Mouse (Mus musculus): ENCODE results near the gene Cxadr. TPM values are rescaled to one million over a fixed set of nuclear protein-coding genes. Genes with fewer than 3 reads are reported as not detected.
"Not testable (repeated sequence)": the region's sequence is repeated elsewhere in the genome, so short reads cannot be mapped to it uniquely, and the experiment has no call there.

The Cxadr gene
- total RNA-seq, 2 experiments from 2014 or later, result 0.96 to 12.4 TPM

DNA sequence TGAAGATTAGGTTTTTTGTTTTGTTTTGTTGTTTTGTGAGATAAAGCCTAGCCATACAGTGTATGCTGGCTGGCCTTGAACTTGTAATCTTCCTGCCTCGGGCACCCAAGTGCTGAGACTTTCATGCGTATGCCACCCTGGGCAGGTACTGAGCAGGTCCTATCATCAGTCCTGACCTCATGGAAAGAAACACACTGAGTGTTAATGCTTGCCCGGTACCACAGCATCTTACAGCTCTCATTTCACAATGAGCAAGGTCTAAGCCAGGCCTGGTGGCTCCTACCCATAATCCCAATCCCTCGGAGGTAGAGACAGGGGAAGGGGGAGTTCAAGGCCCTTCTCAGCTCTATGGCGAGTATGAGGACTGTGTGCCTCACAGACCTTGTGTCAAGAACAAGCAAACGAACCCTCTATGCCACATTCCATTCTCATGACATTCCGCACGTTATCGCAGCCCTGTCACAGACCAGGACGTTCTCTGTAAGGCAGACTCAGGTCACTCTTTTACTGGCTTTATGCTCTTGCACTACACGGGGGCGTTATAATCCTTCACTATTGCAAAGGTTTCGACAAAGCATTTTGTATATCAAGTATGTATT, 46.1 kb downstream of the Cxadr start:
- no peak for ATAC-seq (replicated peaks; ENCODE audit: low FRiP score, poor library complexity, severe bottlenecking)

DNA sequence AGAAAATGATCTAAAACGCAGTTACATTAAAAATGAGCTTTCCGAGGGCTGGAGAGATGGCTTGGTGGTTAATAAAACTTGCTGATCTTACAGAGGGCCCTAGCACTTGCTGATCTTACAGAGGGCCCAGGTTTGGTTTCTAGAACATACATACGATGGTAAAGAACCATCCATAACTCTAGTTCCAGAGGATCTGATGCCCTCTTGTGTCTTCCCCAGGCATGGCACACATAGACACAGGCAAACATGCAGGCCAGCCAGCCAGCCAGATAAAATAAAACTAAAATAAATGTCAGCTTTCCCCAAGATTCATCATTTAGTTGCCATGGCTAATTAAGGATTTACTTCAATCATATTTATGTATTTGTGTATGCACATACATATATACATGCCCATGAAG, 56.5 kb downstream of the Cxadr start:
- ATAC-seq (replicated peaks; ENCODE audit: low FRiP score, poor library complexity, severe bottlenecking), result no peak

DNA sequence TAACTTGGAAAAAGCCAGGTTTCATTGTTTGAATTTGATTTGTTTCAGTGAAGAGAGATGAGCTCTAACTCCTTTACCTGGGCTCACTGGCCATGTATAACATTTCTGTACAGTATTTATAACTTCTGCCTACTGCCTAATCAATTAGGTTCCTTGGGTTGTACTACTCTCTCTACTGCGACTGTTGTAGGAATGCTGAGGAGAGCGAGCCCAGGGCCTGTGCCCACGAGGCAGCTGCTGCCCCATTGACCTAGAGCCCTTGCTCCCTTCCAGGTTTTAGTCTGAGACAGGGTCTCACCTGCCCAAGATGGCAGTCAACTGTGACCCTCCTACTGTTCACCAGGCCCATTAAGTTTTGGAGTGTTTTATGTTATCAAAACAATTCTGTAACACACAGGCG, 60.2 kb downstream of the Cxadr start:
- no peak for ATAC-seq (replicated peaks; ENCODE audit: low FRiP score, poor library complexity, severe bottlenecking)

DNA sequence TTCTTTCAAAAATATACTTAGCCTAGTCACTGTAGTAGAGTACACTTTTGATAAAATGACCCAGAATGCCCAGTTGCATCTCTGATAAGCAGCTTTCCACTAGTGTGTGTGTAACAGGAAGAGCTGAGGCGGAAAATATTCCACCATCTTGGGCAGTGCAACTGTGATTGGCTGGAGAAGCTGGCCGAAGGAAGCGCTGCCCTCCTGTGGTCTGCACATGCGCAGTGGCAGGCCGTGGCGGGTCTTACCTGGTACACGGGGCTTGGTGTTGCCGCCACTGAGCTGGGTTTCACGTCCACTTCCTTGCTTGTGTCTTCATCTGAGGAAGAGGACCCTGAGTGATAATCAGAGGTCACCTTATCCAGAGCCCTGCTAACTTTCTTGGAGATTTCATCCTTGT, 63.3 kb downstream of the Cxadr start:
- not testable (repeated sequence) for ATAC-seq (replicated peaks; ENCODE audit: low FRiP score, poor library complexity, severe bottlenecking)

DNA sequence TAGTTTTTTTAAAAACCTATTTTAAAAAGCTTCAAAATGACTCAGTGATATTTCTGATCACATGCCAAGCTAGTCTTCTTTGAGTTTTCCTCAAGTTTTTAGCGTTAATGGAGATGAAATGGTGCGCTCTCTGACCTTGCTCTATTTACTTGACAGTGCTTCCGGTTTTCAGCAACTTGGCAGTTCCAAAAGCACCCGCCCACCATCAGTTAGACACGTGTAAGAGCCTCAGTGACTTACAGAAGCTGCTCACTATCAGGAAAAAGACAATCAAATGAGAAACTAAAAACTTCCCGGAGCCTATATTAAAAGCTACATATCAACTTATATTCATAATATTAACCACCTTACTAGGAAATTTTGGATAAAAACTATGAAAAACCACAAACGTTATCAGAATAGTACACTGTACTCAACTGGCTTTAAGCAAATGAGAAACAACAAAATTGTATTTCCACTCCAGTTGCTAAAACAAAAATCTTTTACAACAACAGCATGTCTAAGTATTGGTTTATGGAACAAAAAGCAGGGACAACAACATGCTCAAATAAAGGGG, 70.3 kb downstream of the Cxadr start:
- no peak for ATAC-seq (replicated peaks; ENCODE audit: low FRiP score, poor library complexity, severe bottlenecking)

DNA sequence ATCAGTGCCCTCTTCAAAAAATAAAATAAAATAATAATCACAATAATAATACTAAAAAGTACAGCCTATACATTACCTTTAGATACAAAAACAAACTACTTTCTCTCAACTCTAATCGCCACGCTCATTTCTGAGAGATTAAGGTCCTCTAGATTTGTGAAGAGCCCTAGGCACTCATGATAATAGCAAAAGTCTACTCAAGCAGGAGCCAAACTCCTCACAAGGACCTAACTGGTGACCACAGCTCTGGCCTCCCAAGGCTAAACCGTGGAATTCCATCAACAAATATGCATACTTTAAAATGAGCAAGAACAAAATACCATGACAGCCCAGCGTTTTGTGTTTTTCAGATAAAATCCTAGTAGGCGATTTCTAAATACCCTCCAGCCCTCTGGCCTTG, 71.5 kb downstream of the Cxadr start:
- no peak for ATAC-seq (replicated peaks; ENCODE audit: low FRiP score, poor library complexity, severe bottlenecking)

DNA sequence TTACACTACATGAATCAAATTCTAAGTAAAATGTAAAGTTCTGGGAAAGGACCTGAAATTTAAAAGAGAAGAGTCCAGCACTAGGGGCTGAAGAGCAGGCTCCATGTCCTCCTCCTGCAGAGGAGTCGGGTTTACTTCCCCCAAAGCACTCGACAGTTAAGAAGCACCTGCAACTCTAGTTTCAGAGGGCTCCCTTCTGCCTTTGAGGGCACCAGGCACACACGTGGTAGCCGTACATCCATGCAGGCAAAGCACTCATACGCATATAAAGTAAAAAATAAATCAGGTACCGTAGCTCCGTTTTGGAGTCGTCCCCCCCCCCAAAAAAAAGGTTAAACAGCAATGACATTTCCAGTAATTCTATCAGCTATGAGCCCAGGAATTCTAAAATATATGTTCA, 72.5 kb downstream of the Cxadr start:
- ATAC-seq (replicated peaks; ENCODE audit: low FRiP score, poor library complexity, severe bottlenecking), result no peak

DNA sequence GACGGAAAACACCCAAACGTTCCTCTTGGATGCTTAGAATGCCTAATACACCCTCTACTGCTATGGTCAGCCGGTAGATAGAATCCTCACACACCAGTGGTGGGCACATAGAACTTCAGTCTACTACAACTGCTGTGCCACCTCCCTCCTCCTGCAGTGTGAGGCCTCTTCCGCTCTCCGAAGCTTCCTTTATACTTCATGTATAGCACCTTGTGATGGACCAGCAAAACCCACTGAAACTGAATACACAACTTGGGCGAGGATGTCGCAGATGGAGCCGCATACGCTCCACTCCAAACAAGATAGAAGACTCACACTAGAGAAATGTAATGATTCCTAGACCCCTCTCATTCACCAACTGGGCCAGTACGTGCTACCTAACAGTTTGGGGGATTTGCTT, 73.9 kb downstream of the Cxadr start:
- ATAC-seq (replicated peaks; ENCODE audit: low FRiP score, poor library complexity, severe bottlenecking), result 0 out of 2 replicates have a peak, but pooled peaks have one; percentile 29

DNA sequence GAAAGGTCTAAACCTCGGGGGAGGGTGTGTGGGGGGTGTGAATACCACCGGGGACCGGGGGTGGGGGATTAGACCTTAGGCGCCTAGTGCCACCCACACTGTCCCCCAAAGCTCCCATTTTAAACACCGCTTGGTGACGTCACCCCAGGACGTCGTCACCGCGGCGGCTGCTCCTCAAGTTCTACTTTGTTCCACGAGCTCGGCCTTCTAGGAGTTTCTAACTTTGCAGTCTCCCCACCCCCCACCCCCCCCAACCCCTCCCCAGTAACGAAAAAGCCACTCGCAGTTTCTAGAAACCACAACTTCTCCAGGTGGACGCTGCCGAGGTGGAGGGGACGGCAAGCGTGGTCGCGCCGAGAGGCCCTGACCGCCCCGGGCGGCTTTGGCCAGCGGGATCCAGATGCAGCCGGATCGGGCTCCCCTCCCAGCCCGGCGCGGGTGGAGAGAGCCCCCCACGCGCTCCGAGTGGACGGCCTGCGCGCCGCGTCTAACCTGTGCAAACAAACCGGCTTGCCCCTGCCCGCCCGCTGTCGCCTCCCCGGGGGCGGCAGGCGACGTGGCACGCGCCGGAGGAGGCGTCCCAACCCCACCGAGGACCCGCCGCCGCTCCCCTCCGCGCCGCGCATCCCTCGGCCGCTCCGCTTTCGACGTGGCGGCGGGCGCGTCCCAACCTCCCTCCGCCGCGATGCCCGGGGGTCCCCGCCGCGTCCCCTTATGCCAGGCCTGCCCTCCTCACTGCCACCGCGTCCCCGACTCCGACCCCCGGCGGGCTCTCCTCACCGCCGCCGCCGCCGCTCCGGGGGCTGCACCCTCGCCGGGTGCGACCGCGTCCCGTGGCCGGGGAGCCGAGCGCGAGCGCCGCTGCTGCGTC, 74.8 kb downstream of the Cxadr start:
- ATAC-seq (replicated peaks; ENCODE audit: low FRiP score, poor library complexity, severe bottlenecking), result peak; percentile 60

DNA sequence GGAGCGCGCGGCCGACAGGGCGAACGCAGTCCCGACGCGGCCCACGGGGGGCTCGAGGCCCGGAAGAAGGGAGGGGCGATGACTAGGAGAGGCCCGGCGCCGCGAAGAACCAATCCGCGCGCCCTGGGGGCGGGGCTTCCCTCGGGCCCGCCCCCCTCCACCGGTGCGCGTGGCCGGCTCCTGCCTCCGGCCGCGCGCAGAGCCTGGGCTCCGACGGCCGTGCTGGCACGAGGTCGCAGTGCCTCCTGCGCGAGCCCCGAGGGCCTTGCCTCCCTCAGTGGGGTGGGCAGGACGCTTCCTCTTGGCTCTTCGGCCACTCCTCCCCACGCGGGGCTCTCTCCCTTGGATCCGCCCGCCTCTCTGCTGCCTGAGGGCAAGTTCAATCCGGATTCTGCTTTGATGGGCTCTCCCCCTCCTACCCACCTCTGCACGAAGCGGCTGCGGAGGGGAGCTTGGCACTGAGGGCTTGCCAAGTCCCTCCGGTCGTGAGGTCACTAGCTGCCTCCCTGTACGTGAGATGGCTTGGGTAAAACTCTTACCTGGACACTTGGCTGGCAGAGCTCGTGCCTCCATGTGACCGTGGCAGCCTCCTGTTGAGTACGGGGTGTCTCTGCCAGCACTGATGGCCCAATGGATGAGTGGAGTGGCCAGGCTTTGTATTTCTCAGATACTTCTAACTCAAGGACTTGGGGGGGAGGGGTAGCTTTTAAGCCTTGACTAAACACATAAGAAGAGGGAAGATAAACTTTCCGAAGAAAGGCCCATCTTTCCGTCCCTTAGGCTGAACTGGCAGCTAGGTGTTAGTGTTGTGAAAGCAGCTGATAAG, 75.7 kb downstream of the Cxadr start, which contains the start of gene Btg3:
TSS of gene Btg3 (minus strand) at position 448 of the 826 bp plus-strand sequence.
- ATAC-seq (replicated peaks; ENCODE audit: low FRiP score, poor library complexity, severe bottlenecking), result peak; percentile 93

DNA sequence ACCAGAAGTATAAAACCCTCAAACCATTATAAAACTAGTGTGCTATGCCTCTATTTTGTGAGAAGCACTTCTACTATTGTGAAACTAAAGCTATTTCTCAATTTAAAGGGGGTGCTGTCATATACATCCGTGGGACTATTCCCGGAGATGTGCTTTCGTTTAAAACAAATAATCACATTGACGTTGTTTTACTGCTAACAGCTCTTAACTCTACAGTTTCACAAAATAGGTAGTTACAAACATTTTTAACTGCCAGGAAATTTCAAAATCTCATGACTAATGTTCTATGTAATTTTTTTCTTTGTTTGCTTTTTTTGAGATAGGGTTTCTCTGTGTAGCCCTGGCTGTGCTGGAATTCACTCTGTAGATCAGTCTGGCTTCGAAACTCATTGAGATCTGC, 77.2 kb downstream of the Cxadr start:
- no peak for ATAC-seq (replicated peaks; ENCODE audit: low FRiP score, poor library complexity, severe bottlenecking)

DNA sequence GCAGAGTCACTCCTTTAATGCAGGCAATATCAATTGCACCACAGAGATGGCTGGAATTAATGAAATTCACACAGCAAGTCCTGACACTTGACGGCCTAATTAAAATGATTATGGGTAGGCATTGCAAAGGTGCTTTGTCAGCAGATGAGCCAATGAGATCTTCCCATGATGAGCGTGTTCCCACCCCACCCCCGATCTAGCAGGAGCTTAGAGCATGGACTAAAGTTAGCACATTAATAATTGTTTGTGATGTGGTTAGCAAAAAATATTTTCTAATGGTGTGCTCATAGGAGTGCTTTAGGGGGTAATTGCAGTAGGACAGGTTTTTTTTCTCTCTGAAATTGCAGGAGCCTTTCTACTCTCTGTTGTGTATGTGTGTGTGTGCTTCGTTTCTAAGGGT, 87.8 kb downstream of the Cxadr start:
- no peak for ATAC-seq (replicated peaks; ENCODE audit: low FRiP score, poor library complexity, severe bottlenecking)

DNA sequence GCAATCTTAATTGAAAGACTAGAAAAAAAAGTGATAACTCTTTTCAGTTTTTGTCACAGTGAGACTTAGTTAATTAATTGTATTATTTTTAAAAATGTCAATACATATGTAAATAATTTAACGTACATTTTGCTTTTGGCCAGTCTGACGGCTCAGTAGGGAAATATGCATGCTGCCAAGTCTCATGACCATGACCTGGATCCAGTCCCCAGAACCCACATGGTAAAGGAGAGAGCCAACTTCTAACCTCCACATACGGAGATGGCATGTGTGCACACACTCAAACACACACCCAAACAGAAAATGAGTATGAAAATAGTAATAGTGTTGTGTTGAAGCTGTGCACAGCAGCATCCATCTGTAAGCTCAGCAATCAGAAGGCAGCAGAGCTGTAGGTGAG, 88.7 kb downstream of the Cxadr start:
- ATAC-seq (replicated peaks; ENCODE audit: low FRiP score, poor library complexity, severe bottlenecking), result no peak

DNA sequence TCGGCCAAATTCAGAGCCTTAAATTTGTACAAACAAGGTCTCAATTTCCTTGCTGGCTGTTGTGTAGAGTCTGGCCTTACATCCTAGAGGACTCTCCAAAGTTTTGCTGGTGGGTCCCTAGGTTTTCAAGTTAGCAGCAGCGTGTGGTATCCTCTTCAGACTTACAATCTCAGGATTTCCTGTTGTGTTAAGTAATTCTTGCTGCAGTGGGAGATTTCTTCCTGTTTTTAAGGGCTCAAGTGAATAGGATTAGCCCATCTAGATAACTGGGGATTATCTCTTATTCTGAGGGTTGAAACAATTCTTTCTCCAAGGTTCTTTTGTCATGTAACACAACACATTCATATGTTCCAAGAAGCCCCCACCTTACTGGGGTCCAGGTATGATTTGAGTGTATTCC, 90.1 kb downstream of the Cxadr start:
- no peak for ATAC-seq (replicated peaks; ENCODE audit: low FRiP score, poor library complexity, severe bottlenecking)

DNA sequence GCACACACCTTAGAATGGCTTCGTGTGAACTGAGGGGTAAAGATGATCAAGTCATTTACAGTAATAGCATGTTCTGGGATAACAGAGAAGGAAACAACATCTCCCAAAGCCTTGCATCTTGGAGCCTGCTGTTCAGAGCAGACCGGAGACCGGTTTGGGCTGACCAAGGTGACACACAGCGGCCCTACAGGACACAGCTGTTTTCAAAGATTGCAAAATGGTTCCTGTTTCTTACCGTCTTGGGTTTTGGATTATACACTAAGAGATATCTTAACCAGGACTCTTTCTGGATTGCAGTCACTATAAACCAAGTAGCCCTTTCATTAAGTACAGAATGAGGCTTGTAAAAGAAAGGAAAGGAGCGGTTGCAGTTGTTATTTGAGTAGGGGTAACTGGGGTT, 97.4 kb downstream of the Cxadr start:
- ATAC-seq (replicated peaks; ENCODE audit: low FRiP score, poor library complexity, severe bottlenecking), result no peak

DNA sequence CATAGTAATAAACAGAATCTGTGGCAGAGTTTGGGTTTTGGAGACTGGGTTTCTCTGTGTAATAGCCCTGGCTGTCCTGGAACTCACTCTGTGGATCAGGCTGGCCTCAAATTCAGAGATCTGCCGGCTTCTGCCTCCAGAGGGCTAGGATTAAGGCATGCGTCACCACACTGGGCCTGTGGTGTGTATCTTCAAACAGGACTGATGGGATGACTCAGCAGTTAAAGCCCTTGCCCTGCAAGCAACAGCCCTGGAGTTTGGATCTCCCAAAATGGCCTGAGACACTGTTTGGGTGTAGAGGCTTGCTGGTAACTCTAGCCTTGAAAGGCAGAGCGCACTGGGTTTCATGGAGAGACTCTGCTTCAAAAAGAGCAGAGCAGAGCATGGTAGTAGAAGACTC, 98.1 kb downstream of the Cxadr start:
- no peak for ATAC-seq (replicated peaks; ENCODE audit: low FRiP score, poor library complexity, severe bottlenecking)

DNA sequence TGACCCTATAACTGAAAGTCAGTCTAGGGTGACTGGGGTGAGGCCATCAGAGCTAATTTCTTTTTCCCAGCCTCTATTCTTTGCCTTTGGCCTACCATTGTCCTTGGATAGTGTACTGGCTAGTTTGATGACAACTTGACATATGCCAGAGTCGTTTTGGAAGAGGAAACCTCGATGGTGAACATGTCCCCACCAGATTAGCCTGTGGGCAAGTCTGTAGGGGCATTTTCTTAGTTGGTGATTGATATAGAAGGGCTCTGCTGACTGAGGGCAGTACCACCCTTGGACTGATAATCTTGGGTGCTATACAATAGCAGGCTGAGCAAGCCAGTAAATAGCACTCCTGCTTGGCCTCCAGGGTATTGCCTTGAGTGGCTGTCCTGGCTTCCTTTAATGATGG, 101.0 kb downstream of the Cxadr start:
- ATAC-seq (replicated peaks; ENCODE audit: low FRiP score, poor library complexity, severe bottlenecking), result no peak

DNA sequence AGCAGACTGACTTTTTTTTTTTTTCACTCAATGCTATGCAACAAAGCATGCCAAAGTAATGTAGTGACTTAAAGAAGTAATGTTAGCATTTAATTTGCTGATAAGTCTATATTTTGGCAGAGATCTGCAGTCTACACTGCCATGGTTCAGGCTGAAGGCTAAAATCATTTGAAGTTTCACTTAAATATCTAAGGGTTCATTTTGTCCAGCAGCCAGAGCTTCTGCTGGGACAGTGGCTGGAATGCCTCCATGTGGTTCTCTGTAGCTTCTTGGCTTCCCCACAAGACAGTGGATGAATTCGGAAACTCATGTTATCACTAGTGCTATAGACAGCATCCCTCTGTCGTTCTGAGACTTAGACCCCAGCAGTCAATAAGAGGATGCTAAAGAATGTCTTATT, 105.4 kb downstream of the Cxadr start:
- ATAC-seq (replicated peaks; ENCODE audit: low FRiP score, poor library complexity, severe bottlenecking), result no peak

DNA sequence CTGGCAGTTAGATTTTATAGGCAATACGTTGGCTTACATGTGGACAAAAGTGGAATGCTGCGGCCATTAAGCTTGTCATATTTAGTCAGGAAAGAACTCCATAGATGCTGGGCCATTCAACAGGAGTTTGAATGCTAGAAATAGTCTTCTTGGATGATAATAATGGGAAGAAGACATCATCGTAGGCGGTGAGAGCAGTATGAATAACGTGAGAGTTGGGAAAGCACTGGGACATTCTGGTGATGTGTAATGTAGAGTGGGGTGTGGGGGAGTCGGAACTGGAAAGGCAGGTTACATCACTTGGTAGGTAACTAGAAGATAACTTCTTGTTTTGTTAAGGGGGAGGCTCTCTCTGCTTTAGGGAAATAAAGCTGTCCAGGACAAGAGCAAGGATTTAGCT, 106.6 kb downstream of the Cxadr start:
- no peak for ATAC-seq (replicated peaks; ENCODE audit: low FRiP score, poor library complexity, severe bottlenecking)
